Mouse (Mus musculus) mesoderm, embryonic 11.5 days (tissue): Measurements from ENCODE around the gene Neurog1.

Experiments used
- DNase-seq: peaks from one replicate; pipeline ENCODE4 v3.0.0-alpha.2; 2012; ENCODE audit warnings: low read depth, low spot score

The Neurog1 gene

DNA sequence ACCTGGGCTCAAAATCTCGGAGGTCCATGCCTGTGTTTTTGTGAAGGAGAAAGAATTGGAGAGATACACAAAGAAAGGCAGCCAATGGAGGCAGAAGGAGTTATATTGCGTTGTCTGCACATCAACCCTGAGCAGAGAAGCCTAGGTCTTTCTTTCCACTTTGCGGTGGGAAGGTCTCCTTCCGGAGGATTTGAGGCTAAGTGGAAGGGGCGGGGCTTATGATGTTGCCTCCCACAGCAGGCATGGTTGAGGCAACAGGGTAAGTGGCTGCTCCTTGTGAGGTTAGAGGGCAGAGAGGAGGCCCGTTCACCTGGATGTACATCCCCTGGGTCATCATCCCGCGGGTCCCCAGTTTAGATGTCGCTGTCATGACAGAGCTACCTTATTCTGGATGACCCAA, 32.7 kb downstream of the Neurog1 start:
- no peak for DNase-seq

DNA sequence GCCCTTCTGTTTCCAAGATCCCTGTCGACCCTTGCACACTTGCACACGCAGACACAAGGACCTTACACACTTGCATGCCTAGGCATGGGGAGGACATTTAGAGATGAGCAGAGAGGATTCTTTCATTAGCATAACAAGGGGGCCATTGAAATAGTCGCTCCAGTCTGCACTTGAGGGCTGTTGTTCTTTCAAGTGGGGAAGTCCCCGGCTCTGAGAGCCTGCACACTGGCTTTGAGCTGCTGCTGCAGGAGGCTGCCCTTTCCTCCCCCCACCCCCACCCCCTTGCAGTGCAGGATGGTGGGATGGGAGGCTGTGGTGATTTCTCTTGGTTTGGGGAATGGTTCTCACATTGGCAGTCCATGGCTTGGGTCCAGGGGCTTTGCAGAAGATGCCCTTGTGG, 35.9 kb downstream of the Neurog1 start:
- DNase-seq, result peak; percentile 25

DNA sequence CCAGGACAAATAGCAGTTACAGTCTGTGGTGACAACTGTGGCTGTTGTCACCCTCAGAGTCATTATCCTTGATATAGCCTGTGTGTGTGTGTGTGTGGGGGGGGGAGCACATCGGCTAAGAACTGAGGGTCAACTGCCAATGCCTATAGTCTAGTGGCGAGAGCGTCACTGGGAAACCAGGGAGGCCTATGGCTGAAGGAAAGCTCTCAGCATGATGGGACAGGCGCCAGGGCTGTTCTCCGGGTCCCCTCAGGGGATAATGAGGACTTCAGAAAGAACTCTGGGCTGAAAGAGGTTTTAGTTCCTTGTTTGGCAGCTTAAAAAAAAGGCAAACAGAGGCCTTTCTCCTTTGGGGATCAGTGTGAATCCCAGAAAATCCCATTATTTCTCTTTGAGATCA, 37.3 kb downstream of the Neurog1 start:
- DNase-seq, result no peak

DNA sequence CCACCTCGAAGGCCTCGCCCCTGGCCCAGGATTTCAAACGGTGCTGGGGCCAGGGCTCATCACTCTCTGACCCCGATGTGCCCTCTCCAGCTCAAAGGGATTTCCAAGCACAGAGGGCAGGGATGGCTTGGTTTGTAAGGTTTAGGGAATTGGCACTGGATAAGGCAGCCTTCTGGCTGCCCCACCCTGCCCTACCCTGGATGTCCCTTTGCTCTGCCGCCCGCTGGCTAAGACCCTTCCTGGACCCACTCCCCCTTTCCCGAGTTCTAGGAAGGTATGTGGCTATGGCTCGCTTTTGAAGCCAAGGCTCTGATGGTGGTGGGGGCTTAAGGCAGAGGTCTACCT, 42.9 kb downstream of the Neurog1 start:
- no peak for DNase-seq

DNA sequence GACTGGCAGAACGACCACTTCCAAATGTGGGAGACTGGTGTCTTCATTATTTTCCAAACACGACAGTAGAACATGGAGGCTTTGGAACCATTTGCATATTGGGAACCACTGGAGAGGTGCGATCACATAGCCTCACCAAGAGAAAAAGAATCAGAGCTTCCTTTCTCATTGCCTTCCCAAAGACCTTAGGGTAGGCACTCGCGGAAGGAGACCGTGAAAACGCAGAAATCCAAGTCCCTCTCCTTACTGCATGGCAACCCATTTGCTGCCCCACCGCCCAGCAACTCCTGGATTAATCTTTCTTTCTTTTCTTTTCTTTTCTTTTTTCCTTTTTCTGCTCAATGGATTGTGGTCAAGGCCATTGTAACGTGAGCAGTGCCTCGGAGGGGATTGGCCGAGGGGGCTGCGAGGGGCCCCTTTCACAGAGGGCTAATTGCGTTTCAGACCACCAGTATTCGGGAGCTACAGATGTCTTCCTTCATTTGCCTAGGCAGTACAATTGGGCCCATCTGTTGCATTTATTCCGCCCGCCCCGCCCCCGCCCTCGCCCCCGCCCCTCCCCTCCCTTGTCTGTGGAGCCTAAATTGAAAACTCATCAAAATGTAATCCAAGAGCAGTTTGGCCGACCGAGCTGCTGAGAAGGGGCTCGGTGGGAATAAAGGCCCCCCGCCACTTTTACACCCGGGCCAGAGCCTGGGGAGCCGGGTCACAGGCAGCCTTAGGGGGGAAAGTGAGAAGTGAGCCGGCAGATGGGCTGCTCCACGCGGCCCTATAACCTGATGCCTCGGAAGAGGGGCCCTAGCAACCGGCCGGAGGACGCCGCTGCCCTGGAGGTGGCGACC, 43.5 kb downstream of the Neurog1 start:
- peak; percentile 64 for DNase-seq
